Mouse (Mus musculus): Measurements from ENCODE around the gene Hoxa11. TPM values are rescaled to one million over a fixed set of nuclear protein-coding genes. Genes with fewer than 3 reads are reported as not detected.

Hoxa11 gene
- polyA plus RNA-seq, 1 experiment from 2014 or later: 2.0 TPM

- DNase-seq (ENCODE audit: low spot score): peak; percentile 98
- H3K4me3 ChIP-seq (ENCODE audit: low read depth, low read length): peak within 1 kb of the TSS; percentile 59
- no peaks in the 10 kb centered on the region for H3K36me3 ChIP-seq (ENCODE audit: control insufficient read depth, insufficient read depth, low read length)
- H3K27ac ChIP-seq (ENCODE audit: low read depth): peak within 1 kb of the TSS; percentile 84
- H3K9me3 ChIP-seq (ENCODE audit: control insufficient read depth, low read length): no peaks in the 10 kb centered on the region
- H3K27me3 ChIP-seq (replicated peaks; ENCODE audit: control insufficient read depth, insufficient read depth, low read length): peaks cover 95% of the 10 kb centered on the region
- H3K4me1 ChIP-seq (replicated peaks; ENCODE audit: control insufficient read depth, insufficient read depth, low read length): peaks cover 15% of the 10 kb centered on the region; the same call in 1 of the 2 replicates
- WGBS: 2% methylated on average over 46 of the region's 46 CpGs
- ATAC-seq (replicated peaks; ENCODE audit: low FRiP score, low TSS enrichment, low read depth): peak; percentile 45
- H3K4me2 ChIP-seq (ENCODE audit: low read length): peak within 1 kb of the TSS; percentile 96
- peak within 1 kb of the TSS; percentile 64 for H3K9ac ChIP-seq (ENCODE audit: low read length)
Observed at GRCm38 (mm10) chr6:52221337-52221992, 24.1 kb downstream of the Hoxa11 start, which contains the start of gene Hoxa7. Gene Hoxa7, minus strand, starts transcription at chr6:52221854.

GRCm38 (mm10) chr6:52220865-52221310 lies 24.7 kb downstream of the Hoxa11 start:
- Histone ChIP-seq H3K4me1 (replicated peaks; ENCODE audit: control insufficient read depth, insufficient read depth, low read length) (peaks cover 19% of the 10 kb centered on the region; the same call in 1 of the 2 replicates), H3K4me3 (ENCODE audit: low read depth, low read length) (peak overlapping the region; percentile 59), H3K36me3 (ENCODE audit: control insufficient read depth, insufficient read depth, low read length) (no peaks in the 10 kb centered on the region), H3K27ac (ENCODE audit: low read depth) (peak overlapping the region; percentile 84; the same call in 1 of the 2 replicates), H3K9ac (ENCODE audit: low read length) (peak overlapping the region; percentile 64), H3K9me3 (ENCODE audit: control insufficient read depth, low read length) (no peaks in the 10 kb centered on the region), H3K27me3 (replicated peaks; ENCODE audit: control insufficient read depth, insufficient read depth, low read length) (peaks cover 95% of the 10 kb centered on the region), H3K4me2 (ENCODE audit: low read length) (peak overlapping the region; percentile 96)
- DNase-seq (ENCODE audit: low spot score) (no peak), ATAC-seq (replicated peaks; ENCODE audit: low FRiP score, low TSS enrichment, low read depth) (no peak)
- 16% methylated on average over 12 of the region's 12 CpGs for WGBS

DNA sequence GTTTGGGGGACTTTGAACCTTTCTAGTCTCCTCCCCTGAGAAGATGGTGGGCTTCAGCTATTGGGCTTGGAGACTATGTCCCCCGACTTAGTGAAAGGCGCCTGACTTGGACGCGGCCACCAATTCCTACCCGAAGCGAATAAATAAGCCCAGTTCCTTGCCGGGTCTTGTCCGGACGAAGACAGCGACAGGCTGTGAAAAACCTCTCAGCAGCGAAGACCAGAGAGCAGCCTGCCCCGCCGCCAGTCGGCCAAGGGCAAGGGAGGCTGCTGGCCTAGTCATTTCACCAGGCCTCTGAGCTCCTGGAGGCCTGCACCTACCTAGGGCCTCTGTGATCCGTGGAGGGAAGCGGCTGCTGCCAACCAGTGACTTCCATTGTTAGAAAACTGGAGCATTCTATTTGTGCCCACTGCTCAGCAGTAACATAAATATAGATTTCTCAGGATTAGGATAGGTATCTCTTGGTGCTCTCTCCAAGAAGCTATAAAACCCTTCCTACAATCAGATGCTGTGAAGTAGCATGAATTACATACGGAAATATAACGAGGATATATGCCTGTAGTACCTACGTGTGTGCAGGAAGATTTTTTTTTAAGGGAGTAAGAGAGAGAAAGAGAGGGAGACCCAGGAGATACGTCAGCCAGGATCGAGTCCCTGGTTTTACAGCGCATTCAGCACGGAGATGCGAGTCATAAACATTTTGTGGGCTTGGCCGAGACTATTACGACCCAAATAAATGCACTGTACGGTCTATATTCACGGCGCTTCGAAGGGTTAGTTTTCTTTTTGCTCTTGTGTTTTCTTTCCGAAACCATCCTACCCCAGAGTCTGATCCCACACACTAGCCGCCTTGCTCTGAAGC lies 25.4 kb downstream of the Hoxa11 start:
- peak overlapping the region; percentile 84; the same call in 1 of the 2 replicates for H3K27ac ChIP-seq (ENCODE audit: low read depth)
- peak overlapping the region; percentile 64; the same call in 1 of the 2 replicates for H3K9ac ChIP-seq (ENCODE audit: low read length)

DNA sequence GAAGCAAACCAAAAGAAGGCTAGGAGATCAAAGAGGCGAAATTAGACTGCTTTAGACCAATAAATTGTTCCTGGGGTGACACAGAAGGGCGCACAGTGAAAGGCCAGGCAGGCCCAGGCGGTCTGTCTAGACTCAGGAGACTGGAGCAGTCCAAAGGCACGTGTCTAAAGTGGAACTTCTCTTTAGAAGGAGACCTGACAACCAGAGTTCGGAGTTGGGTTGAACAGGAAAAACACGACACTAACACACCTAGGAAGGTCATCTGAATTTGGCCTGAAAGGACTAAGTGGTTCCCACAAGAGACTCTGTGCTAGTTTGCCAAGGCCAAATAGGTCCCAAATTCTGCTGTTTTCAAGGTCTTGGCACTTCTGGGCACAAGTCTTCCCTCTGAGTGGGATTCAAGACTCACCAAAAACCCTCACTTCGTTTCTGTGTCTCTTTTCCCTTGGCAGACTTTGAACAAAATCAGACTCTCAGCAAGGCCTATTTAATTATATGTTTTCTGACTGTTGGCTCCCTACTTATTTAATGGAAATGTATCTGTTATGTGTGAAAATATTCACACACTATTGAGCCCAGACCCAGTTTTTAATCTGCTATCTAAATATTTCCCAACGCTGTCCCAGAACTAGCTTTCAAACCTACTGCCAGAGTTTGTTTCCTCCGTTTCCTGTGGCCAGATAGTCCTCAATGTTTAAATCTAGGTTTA lies 26.2 kb downstream of the Hoxa11 start:
- Histone ChIP-seq H3K27ac (ENCODE audit: low read depth) (no peak overlapping the region), H3K4me3 (ENCODE audit: low read depth, low read length) (no peak overlapping the region), H3K36me3 (ENCODE audit: control insufficient read depth, insufficient read depth, low read length) (no peaks in the 10 kb centered on the region), H3K9ac (ENCODE audit: low read length) (no peak overlapping the region), H3K4me1 (replicated peaks; ENCODE audit: control insufficient read depth, insufficient read depth, low read length) (peaks cover 23% of the 10 kb centered on the region; the same call in 1 of the 2 replicates), H3K27me3 (replicated peaks; ENCODE audit: control insufficient read depth, insufficient read depth, low read length) (peaks cover 95% of the 10 kb centered on the region), H3K4me2 (ENCODE audit: low read length) (peak overlapping the region; percentile 96), H3K9me3 (ENCODE audit: control insufficient read depth, low read length) (no peaks in the 10 kb centered on the region)
- ATAC-seq (replicated peaks; ENCODE audit: low FRiP score, low TSS enrichment, low read depth) (no peak), DNase-seq (ENCODE audit: low spot score) (no peak)
- 54% methylated on average over 9 of the region's 9 CpGs for WGBS

More for the DNA sequence above, 25.4 kb downstream of the Hoxa11 start:
- ATAC-seq (replicated peaks; ENCODE audit: low FRiP score, low TSS enrichment, low read depth) (no peak), DNase-seq (ENCODE audit: low spot score) (peak; percentile 85)
- Histone ChIP-seq H3K4me1 (replicated peaks; ENCODE audit: control insufficient read depth, insufficient read depth, low read length) (peaks cover 23% of the 10 kb centered on the region; the same call in 1 of the 2 replicates), H3K36me3 (ENCODE audit: control insufficient read depth, insufficient read depth, low read length) (no peaks in the 10 kb centered on the region), H3K27me3 (replicated peaks; ENCODE audit: control insufficient read depth, insufficient read depth, low read length) (peaks cover 95% of the 10 kb centered on the region), H3K9me3 (ENCODE audit: control insufficient read depth, low read length) (no peaks in the 10 kb centered on the region), H3K4me3 (ENCODE audit: low read depth, low read length) (peak overlapping the region; percentile 59), H3K4me2 (ENCODE audit: low read length) (peak overlapping the region; percentile 96)
- WGBS: 37% methylated on average over 32 of the region's 32 CpGs

DNA sequence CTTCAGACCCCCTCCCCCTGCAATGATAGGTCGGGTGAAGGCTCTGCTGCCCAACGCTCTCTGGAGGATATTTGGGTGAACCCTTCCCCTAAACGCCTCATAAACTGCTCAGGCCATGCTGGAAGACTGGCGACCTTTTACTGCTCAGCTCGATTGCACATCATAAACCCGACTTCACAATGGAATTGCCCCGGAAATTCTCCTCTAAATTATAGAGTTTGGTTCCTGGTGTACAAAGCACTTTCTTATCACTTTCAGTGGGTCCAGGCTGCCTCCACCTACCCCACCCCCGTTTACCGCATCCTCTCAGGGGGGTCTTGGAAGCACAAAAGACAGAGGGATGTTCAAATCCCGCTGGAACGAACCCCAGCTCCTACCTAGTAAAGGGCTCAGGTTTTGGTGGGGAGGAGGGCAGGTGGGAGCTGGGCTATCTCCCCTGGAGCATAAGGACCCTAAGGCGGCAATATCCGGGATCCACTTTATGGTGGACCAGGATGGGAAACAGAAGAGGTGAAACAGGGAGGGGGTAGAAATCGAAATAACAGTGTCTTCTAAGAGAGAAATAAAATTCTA lies 26.9 kb downstream of the Hoxa11 start:
- H3K4me2 ChIP-seq (ENCODE audit: low read length): peak overlapping the region; percentile 96; the same call in 1 of the 2 replicates
- no peaks in the 10 kb centered on the region for H3K9me3 ChIP-seq (ENCODE audit: control insufficient read depth, low read length)
- 38% methylated on average over 14 of the region's 14 CpGs for WGBS
- H3K36me3 ChIP-seq (ENCODE audit: control insufficient read depth, insufficient read depth, low read length): no peaks in the 10 kb centered on the region
- no peak for ATAC-seq (replicated peaks; ENCODE audit: low FRiP score, low TSS enrichment, low read depth)
- peaks cover 95% of the 10 kb centered on the region for H3K27me3 ChIP-seq (replicated peaks; ENCODE audit: control insufficient read depth, insufficient read depth, low read length)
- no peak for DNase-seq (ENCODE audit: low spot score)
- no peak overlapping the region for H3K9ac ChIP-seq (ENCODE audit: low read length)
- H3K4me1 ChIP-seq (replicated peaks; ENCODE audit: control insufficient read depth, insufficient read depth, low read length): peaks cover 24% of the 10 kb centered on the region; the same call in 1 of the 2 replicates
- H3K27ac ChIP-seq (ENCODE audit: low read depth): no peak overlapping the region
- H3K4me3 ChIP-seq (ENCODE audit: low read depth, low read length): no peak overlapping the region

DNA sequence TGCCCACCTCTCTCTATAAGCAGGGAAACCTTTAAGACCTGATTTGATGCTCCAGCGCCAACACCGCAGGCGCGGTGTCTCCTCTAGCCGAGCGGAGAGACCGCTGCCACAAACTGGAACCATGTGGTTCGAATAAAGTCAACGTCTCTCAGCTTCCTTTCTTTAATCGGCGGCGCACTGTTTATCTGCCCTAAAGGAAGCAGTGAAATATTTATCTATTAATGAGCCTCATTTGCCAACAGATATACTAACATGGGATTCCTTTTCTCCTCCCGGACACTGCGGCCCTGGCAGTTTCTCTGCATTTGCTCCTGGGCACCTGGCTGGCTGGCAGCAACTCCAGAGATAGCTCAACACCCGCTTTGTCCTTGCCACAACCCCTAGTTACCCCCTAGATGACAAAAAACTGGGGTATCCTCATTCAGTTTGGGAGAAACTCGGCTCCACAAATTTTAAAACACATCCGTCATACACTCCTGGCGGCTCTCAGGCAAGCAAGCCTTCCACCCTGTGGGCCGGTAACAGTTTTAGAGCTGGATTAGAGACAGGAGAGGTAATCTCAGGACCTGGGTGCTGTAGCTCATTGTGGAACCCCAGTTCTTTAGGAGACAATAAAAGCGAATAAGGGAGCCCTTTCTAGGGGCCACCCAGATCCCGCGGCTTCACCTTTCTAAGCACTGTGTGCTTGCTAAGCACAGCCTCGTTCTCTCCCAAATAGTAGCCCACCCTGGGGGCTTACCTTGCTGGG lies 27.5 kb downstream of the Hoxa11 start:
- DNase-seq (ENCODE audit: low spot score) (no peak), ATAC-seq (replicated peaks; ENCODE audit: low FRiP score, low TSS enrichment, low read depth) (no peak)
- Histone ChIP-seq H3K9ac (ENCODE audit: low read length) (peak overlapping the region; percentile 43), H3K27me3 (replicated peaks; ENCODE audit: control insufficient read depth, insufficient read depth, low read length) (peaks cover 94% of the 10 kb centered on the region), H3K4me3 (ENCODE audit: low read depth, low read length) (peak overlapping the region; percentile 50), H3K4me2 (ENCODE audit: low read length) (peak overlapping the region; percentile 64), H3K4me1 (replicated peaks; ENCODE audit: control insufficient read depth, insufficient read depth, low read length) (peaks cover 27% of the 10 kb centered on the region; the same call in 1 of the 2 replicates), H3K9me3 (ENCODE audit: control insufficient read depth, low read length) (no peaks in the 10 kb centered on the region), H3K36me3 (ENCODE audit: control insufficient read depth, insufficient read depth, low read length) (no peaks in the 10 kb centered on the region), H3K27ac (ENCODE audit: low read depth) (peak overlapping the region; percentile 52)
- 17% methylated on average over 23 of the region's 23 CpGs for WGBS

- H3K27ac ChIP-seq (ENCODE audit: low read depth): peak overlapping the region; percentile 55
- DNase-seq (ENCODE audit: low spot score) (peak; percentile 90), ATAC-seq (replicated peaks; ENCODE audit: low FRiP score, low TSS enrichment, low read depth) (peak; percentile 71)
- H3K9me3 ChIP-seq (ENCODE audit: control insufficient read depth, low read length): no peaks in the 10 kb centered on the region
- peaks cover 31% of the 10 kb centered on the region; the same call in 1 of the 2 replicates for H3K4me1 ChIP-seq (replicated peaks; ENCODE audit: control insufficient read depth, insufficient read depth, low read length)
- H3K9ac ChIP-seq (ENCODE audit: low read length): peak overlapping the region; percentile 57
- H3K36me3 ChIP-seq (ENCODE audit: control insufficient read depth, insufficient read depth, low read length): no peaks in the 10 kb centered on the region
- H3K27me3 ChIP-seq (replicated peaks; ENCODE audit: control insufficient read depth, insufficient read depth, low read length): peaks cover 94% of the 10 kb centered on the region
- WGBS: under 1% methylated on average over 25 of the region's 25 CpGs
- peak overlapping the region; percentile 50 for H3K4me3 ChIP-seq (ENCODE audit: low read depth, low read length)
- H3K4me2 ChIP-seq (ENCODE audit: low read length): peak overlapping the region; percentile 64
Observed at GRCm38 (mm10) chr6:52217459-52217768, 28.2 kb downstream of the Hoxa11 start.
